Mouse (Mus musculus) colon, adult 2 months (tissue): Measurements from ENCODE around the gene Hc. TPM values are rescaled to one million over a fixed set of nuclear protein-coding genes. Genes with fewer than 3 reads are reported as not detected.

Experiments used
- polyA plus RNA-seq: library from polyadenylated mRNA; depleted of rRNA; stranded (reverse); fragments of >200 nt; gene quantifications from 2 replicates; pipeline ENCODE4 v1.2.3, GENCODE M21; 2012; rRNA removed

Hc gene
- 0.42 and 0.43 TPM in 2 replicates for polyA plus RNA-seq

DNA sequence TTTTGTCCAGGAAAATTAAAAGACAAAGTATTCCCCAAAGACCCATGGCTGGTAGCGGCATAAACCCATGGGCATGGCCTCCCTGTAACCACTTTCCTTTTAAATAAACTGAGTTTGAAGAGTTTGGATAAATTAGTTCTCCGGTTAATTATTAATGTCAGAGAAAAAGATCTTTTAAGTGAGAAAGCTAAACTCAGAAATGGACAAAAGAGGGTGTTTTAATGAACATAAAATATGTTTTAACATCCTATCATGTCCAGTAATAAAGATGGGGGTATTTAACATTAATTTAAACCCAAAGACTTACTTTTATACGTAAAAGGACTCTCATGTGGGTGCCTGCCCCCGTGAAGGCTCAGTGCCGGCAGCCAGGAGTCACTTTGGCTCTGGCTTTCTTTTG is at the start of gene Hc:
Hc (minus strand) TSS at position 101 of the 400 bp plus-strand sequence.

DNA sequence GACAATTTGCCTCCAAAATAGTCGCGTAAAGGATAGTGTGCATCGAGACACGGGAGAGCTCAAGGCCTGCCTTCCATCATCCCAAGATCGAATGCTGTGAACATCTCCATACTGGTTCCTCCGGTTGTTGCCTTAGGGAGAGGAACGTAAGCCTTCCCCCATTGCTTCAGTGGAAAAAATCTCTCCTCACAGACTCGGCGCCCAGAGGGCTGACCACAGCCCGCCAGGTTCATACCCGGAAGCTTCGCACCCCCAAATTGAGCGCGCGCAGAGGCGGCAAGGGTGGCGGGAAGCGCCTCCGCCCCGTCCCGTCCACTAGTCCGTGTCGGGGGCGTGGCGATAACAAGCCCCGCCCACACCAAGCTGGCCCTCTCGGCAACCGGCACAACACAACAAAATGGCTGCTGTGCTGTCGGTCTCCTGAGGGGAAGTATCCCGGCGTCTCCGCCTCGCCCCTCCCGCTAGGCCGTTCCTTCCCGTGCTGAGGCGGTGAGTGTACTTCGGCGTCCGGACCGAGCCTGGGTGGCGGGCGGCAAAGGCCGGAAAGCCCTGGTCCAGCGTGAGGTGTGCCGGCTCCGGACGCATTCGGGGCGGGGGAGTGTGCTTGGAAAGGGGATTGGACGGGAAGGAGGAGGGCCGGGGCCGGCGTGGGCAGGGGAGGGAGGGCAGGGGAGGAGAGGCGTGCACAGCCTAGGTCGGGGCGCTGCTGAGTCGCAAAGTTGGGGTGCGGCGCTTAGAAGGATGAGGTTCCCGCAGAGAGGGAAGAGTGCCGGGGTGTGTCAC is 48.1 kb upstream of the Hc start, which contains the start of gene Cntrl:
Cntrl (plus strand) TSS at position 352 of the 783 bp plus-strand sequence.

DNA sequence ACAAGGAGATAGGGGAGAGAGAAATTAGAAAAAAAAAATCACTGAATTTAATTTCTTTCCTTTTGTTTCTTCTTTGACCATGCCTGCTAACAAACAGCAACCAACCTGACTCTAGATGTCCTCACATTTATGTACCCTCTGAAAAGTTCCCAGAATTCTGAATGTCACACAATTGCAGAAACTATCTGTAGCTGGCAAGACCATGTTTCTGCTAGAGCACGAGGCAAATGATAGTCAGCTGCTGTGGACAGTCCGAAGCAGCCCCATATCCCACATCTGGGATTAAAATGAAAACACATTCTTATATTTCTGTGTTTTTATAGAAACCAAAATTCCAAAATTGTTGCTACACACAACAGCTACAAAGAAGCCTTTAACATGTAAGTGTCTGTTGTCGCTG is 40.2 kb upstream of the Hc start, which contains the start of gene AI182371:
AI182371 (minus strand) TSS at position 101 of the 400 bp plus-strand sequence.

DNA sequence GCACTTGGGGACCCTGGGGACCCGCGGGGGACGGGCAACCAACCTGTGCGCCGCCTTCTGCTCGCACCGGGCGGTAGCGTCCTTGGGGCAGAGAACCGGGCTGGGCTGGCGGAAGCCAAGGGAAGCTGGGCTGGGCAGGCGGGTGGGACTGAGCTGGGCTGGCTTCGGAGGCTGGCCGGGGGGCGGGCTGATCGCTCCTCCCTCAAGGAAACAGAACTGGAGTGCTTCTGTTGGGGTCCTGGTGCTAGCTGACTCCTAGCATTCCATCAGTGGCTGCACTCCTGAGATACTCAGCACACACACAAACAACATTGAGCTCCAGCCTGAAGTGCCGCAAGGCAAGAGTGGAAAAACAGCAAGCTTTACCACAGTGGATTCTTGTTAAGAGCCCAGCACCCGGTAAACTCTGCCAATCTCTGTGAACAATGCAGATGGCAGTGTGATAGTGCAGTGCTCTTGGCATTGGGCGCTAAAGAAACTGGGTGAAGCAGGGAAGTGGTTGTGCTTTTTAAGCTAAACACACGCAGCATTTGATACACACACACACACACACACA is 99.7 kb downstream of the Hc start, which contains the start of gene Traf1:
Traf1 (minus strand) TSS at position 292 of the 556 bp plus-strand sequence.

Other genes with a start within 250 kb of the Hc start
- gene Fbxw2, start 235.1 kb downstream of the Hc start, polyA plus RNA-seq, result 27.4 and 29.3 TPM in 2 replicates
- gene Gm34653, start 228.4 kb downstream of the Hc start, polyA plus RNA-seq, result not detected in 2 replicates
- 352 and 512 TPM in 2 replicates for gene Cutal, start 187.0 kb downstream of the Hc start, polyA plus RNA-seq
- 8.3 and 8.9 TPM in 2 replicates for gene Psmd5, start 186.5 kb downstream of the Hc start, polyA plus RNA-seq
- 2.3 and 2.6 TPM in 2 replicates for gene Phf19, start 147.4 kb downstream of the Hc start, polyA plus RNA-seq
- gene Traf1, start 99.7 kb downstream of the Hc start, polyA plus RNA-seq, result 23.0 and 23.6 TPM in 2 replicates
- 0.26 TPM in 1 of 2 replicates, not detected in the other for gene AI182371, start 40.1 kb upstream of the Hc start, polyA plus RNA-seq
- gene Cntrl, start 48.1 kb upstream of the Hc start, polyA plus RNA-seq, result 8.0 and 10.0 TPM in 2 replicates
- gene Rab14, start 139.7 kb upstream of the Hc start, polyA plus RNA-seq, result 124 and 595 TPM in 2 replicates
- 866 and 937 TPM in 2 replicates for gene Gsn, start 194.9 kb upstream of the Hc start, polyA plus RNA-seq